Mouse (Mus musculus): Measurements from ENCODE around the gene Atp6v1g1.

GRCm38 (mm10) chr4:63507478-63507877 lies 37.1 kb upstream of the Atp6v1g1 start:
- TF ChIP-seq CTCF (IDR thresholded peaks at IDR 0.05; ENCODE audit: insufficient read depth, low read depth, low read length) (no peak), POLR2A (IDR thresholded peaks at IDR 0.05; ENCODE audit: insufficient read depth, low read depth, low read length) (no peak)

Measured in olfactory bulb, adult 2 months (tissue).